Mouse (Mus musculus): ENCODE data around the gene Gcsh. TPM values are rescaled to one million over a fixed set of nuclear protein-coding genes. Genes with fewer than 3 reads are reported as not detected.
A peak's percentile ranks its signal among the peaks of the same experiment; 100 is the strongest.

Gene Gcsh
- polyA plus RNA-seq, 1 experiment from 2014 or later = 173 TPM

DNA sequence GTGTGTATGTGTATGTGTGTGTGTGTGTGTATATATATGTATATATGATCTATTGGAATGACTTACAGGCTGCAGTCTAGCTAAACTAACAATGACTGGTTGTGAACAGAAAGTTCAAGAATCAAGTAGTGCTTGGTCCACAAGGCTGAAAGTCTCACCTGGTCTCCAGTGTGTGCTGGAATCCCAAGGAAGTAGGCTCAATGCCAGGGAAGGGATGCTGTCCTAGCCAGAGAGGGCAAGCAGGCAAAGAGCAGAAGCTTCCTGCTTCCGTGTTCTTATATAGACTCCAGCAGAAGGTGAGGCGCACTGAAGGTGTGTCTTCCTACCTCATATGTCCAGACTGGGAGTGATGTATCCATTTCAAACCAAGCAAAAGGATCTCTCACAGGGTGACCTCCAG lies 41.6 kb downstream of the Gcsh start:
- Histone ChIP-seq H3K4me3 (ENCODE audit: low read length) (no peak overlapping the region), H3K27ac (ENCODE audit: low read length) (no peak overlapping the region), H3K4me2 (ENCODE audit: low read depth, low read length) (no peak overlapping the region), H3K27me3 (replicated peaks; ENCODE audit: control insufficient read depth, insufficient read depth, low read length) (no peaks in the 10 kb centered on the region), H3K4me1 (ENCODE audit: control insufficient read depth, insufficient read depth, low read length) (peaks cover 10% of the 10 kb centered on the region), H3K9me3 (ENCODE audit: control insufficient read depth, low read length) (no peaks in the 10 kb centered on the region), H3K36me3 (ENCODE audit: control insufficient read depth, insufficient read depth, low read length) (peaks cover 11% of the 10 kb centered on the region), H3K9ac (ENCODE audit: low read depth, low read length) (no peak overlapping the region)
- peak; percentile 21; the same call in 1 of the 2 replicates for ATAC-seq
- 91% methylated on average over 2 of the region's 2 CpGs for WGBS

DNA sequence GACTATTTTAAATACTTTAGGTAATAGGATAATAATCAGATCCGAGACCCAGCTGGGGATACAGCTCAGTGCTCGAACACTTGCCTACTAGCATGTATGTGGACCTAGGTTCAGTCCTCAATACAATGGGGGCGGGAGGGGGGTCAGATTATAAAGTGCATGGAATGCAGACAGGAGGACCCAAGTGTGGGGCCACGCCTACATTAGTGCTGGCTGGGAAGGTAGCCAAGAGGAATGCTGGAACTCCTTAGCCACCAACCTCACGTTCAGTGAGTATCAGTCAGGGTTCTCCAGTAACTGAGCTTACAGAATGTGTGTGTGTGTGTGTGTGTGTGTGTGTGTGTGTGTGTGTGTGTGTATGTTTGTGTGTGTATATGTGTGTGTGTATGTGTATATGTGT lies 42.0 kb downstream of the Gcsh start:
- no peaks in the 10 kb centered on the region for H3K9me3 ChIP-seq (ENCODE audit: control insufficient read depth, low read length)
- no peaks in the 10 kb centered on the region for H3K27me3 ChIP-seq (replicated peaks; ENCODE audit: control insufficient read depth, insufficient read depth, low read length)
- H3K4me2 ChIP-seq (ENCODE audit: low read depth, low read length) = no peak overlapping the region
- no peak overlapping the region for H3K4me3 ChIP-seq (ENCODE audit: low read length)
- peaks cover 10% of the 10 kb centered on the region for H3K4me1 ChIP-seq (ENCODE audit: control insufficient read depth, insufficient read depth, low read length)
- peak; percentile 79 for ATAC-seq
- H3K36me3 ChIP-seq (ENCODE audit: control insufficient read depth, insufficient read depth, low read length) = peaks cover 11% of the 10 kb centered on the region
- no peak overlapping the region for H3K9ac ChIP-seq (ENCODE audit: low read depth, low read length)
- WGBS = 54% methylated on average over 5 of the region's 5 CpGs
- no peak overlapping the region for H3K27ac ChIP-seq (ENCODE audit: low read length)

DNA sequence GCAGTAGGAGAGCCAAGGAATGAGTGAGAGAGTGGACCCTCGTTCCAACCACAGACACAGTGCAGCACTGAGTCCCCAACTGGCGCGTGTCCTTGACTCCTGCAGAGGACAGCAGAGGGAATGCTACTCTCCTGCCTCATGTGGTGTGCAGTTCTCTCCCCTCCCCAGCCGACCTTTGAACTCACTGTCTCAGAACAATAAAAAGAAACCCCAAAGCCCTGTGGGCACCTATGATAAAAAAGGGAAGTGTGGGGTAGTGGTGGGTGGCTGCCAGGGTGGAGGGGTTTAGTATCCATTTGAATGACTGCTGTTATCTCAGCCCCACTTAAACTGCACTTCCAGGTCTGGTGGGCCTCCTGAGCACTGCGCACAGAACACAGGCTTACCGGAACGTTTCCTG lies 45.7 kb downstream of the Gcsh start:
- Histone ChIP-seq H3K4me3 (ENCODE audit: low read length) (no peak overlapping the region), H3K4me2 (ENCODE audit: low read depth, low read length) (no peak overlapping the region), H3K27ac (ENCODE audit: low read length) (no peak overlapping the region), H3K4me1 (ENCODE audit: control insufficient read depth, insufficient read depth, low read length) (peaks cover 16% of the 10 kb centered on the region), H3K36me3 (ENCODE audit: control insufficient read depth, insufficient read depth, low read length) (no peaks in the 10 kb centered on the region), H3K9me3 (ENCODE audit: control insufficient read depth, low read length) (no peaks in the 10 kb centered on the region), H3K9ac (ENCODE audit: low read depth, low read length) (no peak overlapping the region), H3K27me3 (replicated peaks; ENCODE audit: control insufficient read depth, insufficient read depth, low read length) (no peaks in the 10 kb centered on the region)
- 0 out of 2 replicates have a peak, but pooled peaks have one; percentile 14 for ATAC-seq
- WGBS = 73% methylated on average over 7 of the region's 7 CpGs

DNA sequence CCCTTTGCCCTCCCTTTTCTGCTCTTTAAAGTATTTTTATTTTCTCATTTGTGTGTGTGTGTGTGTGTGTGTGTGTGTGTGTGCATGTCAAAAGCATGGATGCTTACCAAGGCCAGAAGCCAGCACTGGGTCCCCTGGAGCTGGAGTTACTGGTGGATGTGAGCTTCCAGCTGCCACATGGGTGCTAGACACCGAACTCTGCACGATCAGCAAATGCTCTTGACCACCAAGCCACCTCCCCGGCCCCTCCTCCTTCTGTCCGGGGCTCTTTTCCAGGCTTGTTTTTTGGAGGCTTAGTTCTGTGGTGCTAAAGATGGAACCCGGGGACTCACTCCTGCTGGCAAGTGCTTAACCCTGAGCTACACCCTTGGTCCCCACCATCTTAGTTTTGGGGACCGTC lies 46.5 kb downstream of the Gcsh start:
- H3K4me1 ChIP-seq (ENCODE audit: control insufficient read depth, insufficient read depth, low read length) = peaks cover 16% of the 10 kb centered on the region
- H3K27ac ChIP-seq (ENCODE audit: low read length) = no peak overlapping the region
- H3K36me3 ChIP-seq (ENCODE audit: control insufficient read depth, insufficient read depth, low read length) = no peaks in the 10 kb centered on the region
- WGBS = 85% methylated on average over 6 of the region's 6 CpGs
- H3K27me3 ChIP-seq (replicated peaks; ENCODE audit: control insufficient read depth, insufficient read depth, low read length) = no peaks in the 10 kb centered on the region
- no peaks in the 10 kb centered on the region for H3K9me3 ChIP-seq (ENCODE audit: control insufficient read depth, low read length)
- no peak overlapping the region for H3K4me3 ChIP-seq (ENCODE audit: low read length)
- ATAC-seq = no peak
- no peak overlapping the region for H3K4me2 ChIP-seq (ENCODE audit: low read depth, low read length)
- H3K9ac ChIP-seq (ENCODE audit: low read depth, low read length) = no peak overlapping the region

DNA sequence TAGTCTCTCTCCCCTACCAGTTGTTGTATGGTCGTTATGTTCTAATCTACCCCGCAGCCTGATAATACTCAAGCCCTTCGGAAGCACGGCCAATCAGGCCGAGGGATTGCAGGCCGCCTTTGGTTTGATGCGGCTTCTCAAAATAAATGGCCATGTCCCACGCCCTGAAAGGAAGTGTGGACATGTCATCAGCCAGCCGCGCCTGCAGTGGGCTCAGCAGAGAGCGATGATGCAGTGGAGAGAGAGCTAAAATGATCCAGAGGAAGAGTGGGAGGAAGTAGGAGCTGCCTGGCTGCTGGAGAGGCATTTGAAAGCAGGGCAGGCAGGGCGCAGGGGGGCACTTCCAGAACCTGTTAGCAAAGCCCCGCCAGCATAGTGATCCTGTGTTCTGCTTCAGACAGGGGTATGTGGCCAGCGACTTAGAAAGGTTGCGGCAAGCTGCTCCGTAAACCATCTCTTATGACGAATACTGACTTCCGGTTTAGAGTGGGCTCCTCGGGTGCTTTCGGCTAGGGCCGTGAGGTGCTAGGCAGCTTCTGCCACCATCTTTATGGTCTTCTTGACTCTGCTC lies 47.0 kb downstream of the Gcsh start:
- H3K9ac ChIP-seq (ENCODE audit: low read depth, low read length) = no peak overlapping the region
- no peak for ATAC-seq
- no peaks in the 10 kb centered on the region for H3K9me3 ChIP-seq (ENCODE audit: control insufficient read depth, low read length)
- H3K36me3 ChIP-seq (ENCODE audit: control insufficient read depth, insufficient read depth, low read length) = no peaks in the 10 kb centered on the region
- no peak overlapping the region for H3K4me3 ChIP-seq (ENCODE audit: low read length)
- no peaks in the 10 kb centered on the region for H3K27me3 ChIP-seq (replicated peaks; ENCODE audit: control insufficient read depth, insufficient read depth, low read length)
- peaks cover 14% of the 10 kb centered on the region for H3K4me1 ChIP-seq (ENCODE audit: control insufficient read depth, insufficient read depth, low read length)
- WGBS = 72% methylated on average over 21 of the region's 21 CpGs
- no peak overlapping the region for H3K4me2 ChIP-seq (ENCODE audit: low read depth, low read length)
- H3K27ac ChIP-seq (ENCODE audit: low read length) = no peak overlapping the region

DNA sequence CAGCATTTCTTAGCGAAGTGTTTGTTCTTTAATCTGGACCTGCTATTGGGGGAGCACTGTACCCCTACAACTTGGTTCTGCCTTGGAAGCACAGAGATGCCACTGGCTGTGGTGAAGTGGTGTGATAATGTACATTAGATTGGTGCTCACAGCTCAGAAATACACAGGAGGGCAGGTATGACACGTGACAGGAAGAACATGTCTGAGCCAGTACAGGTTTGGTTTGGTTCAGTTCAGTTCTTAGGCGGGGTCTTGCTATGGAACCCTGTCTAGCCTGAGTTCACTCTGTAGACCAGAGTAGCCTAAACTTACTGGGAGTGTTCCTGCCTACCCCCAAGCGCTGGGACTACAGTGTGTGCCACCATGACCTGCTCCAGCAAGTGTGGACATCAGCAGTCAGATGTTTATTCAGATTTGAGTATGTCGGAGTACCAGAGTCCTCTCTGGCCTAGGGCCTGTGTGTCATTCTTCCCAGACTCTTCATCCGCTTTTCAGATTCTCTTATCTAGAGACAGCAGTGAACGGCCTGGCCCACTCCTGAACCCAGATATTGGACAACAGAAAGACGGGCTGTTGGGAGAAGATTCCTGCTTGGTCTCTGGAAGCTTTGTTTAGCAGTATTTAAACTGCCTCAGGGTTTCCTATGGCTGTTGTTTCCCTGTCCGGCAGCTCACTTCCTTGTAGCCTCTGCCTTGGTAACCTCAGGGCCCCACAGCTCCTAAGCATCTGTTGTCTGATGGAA lies 48.0 kb downstream of the Gcsh start:
- H3K27ac ChIP-seq (ENCODE audit: low read length) = no peak overlapping the region
- no peaks in the 10 kb centered on the region for H3K36me3 ChIP-seq (ENCODE audit: control insufficient read depth, insufficient read depth, low read length)
- no peak overlapping the region for H3K4me2 ChIP-seq (ENCODE audit: low read depth, low read length)
- no peak for ATAC-seq
- H3K4me1 ChIP-seq (ENCODE audit: control insufficient read depth, insufficient read depth, low read length) = peaks cover 10% of the 10 kb centered on the region
- H3K9me3 ChIP-seq (ENCODE audit: control insufficient read depth, low read length) = no peaks in the 10 kb centered on the region
- no peaks in the 10 kb centered on the region for H3K27me3 ChIP-seq (replicated peaks; ENCODE audit: control insufficient read depth, insufficient read depth, low read length)
- H3K9ac ChIP-seq (ENCODE audit: low read depth, low read length) = no peak overlapping the region
- H3K4me3 ChIP-seq (ENCODE audit: low read length) = no peak overlapping the region
- WGBS = 79% methylated on average over 9 of the region's 9 CpGs

DNA sequence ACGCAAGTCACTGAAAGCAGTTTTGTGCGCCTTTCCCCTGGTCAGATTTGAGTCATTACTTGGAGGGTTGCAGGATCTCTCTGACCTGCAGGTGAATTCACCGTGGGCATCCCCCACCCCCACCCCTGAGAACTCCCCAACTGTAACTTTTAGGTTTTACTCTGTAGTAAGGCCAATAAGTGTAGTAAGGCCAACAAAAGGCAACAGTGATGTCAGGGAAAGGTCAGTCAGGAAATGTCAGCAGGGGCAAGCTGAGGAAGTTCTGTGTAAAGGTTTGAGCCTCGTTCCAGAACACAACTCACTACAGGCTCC lies 49.0 kb downstream of the Gcsh start:
- Histone ChIP-seq H3K4me2 (ENCODE audit: low read depth, low read length) (peak overlapping the region; percentile 97), H3K27me3 (replicated peaks; ENCODE audit: control insufficient read depth, insufficient read depth, low read length) (no peaks in the 10 kb centered on the region), H3K4me3 (ENCODE audit: low read length) (peak overlapping the region; percentile 90), H3K9ac (ENCODE audit: low read depth, low read length) (peak overlapping the region; percentile 88), H3K27ac (ENCODE audit: low read length) (no peak overlapping the region), H3K9me3 (ENCODE audit: control insufficient read depth, low read length) (no peaks in the 10 kb centered on the region), H3K4me1 (ENCODE audit: control insufficient read depth, insufficient read depth, low read length) (peaks cover 10% of the 10 kb centered on the region), H3K36me3 (ENCODE audit: control insufficient read depth, insufficient read depth, low read length) (no peaks in the 10 kb centered on the region)
- WGBS = 14% methylated on average over 4 of the region's 4 CpGs
- ATAC-seq = no peak

DNA sequence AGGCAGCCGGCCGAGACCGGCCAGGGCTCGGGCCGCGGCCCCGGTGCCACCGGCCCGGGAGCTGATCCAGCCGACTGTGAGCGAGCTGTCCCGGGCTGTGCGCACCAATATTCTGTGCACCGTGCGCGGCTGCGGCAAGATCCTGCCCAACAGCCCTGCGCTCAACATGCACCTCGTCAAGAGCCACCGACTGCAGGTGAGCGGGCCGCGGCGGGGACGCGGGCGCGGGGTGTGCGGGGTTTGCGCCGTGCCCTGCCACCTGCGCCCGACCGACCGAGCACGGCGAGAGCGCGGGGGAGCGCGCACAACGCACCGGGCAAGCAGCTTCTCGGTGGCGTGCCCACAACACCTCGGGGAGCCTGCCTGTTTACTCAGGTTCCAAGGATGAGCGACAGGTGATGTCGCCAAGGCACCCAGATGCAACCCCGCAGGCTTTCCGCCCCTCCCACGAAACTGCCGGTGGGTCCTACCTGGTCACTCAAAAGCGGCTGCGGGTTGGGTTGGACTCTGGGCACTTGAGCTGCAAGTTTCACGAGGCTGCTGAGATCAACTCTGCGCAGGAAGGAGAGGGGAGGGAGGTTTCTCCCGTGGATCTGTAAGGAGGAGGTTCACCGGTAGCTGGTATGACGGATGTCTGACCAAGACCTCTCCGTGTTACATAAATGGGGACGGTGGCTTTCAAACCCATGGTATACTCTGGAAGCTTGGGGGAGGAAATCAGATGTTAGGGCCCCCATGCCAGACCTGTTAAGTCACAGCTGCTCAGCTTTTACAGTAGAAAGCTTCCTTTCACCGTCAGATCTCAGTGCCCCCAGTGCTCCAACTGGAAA lies 49.6 kb downstream of the Gcsh start:
- peak overlapping the region; percentile 97 for H3K4me2 ChIP-seq (ENCODE audit: low read depth, low read length)
- peak; percentile 77 for ATAC-seq
- H3K36me3 ChIP-seq (ENCODE audit: control insufficient read depth, insufficient read depth, low read length) = no peaks in the 10 kb centered on the region
- peak overlapping the region; percentile 88 for H3K9ac ChIP-seq (ENCODE audit: low read depth, low read length)
- H3K27ac ChIP-seq (ENCODE audit: low read length) = 0 out of 2 replicates have a peak overlapping the region, but pooled peaks have one; percentile 8
- H3K4me1 ChIP-seq (ENCODE audit: control insufficient read depth, insufficient read depth, low read length) = peaks cover 10% of the 10 kb centered on the region
- H3K4me3 ChIP-seq (ENCODE audit: low read length) = peak overlapping the region; percentile 90
- H3K27me3 ChIP-seq (replicated peaks; ENCODE audit: control insufficient read depth, insufficient read depth, low read length) = no peaks in the 10 kb centered on the region
- no peaks in the 10 kb centered on the region for H3K9me3 ChIP-seq (ENCODE audit: control insufficient read depth, low read length)
- under 1% methylated on average over 62 of the region's 62 CpGs for WGBS

DNA sequence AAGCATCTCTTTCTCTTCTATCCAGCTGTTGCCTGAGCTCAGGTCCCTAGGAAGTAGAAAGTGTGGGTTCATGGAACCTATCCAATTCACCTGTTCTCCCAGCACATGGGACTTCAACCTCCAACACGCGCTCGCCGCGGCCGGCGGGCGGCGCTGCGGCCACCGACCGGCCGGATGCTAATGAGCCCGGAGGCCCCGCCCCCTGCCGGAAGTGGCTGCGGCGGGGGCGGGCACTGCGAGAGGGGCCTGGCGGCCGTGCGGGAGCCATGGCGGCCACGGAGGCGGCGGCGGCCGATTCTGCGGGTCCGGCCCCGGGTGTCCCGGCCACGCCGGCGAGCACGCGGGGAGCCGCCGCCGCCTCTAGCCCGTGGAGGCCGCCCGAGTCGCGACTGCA lies 50.2 kb downstream of the Gcsh start, which contains the start of gene Atmin:
Gene Atmin, plus strand, starts transcription at position 233 of the 394 bp plus-strand sequence.
- Histone ChIP-seq H3K4me3 (ENCODE audit: low read length) (peak within 1 kb of the TSS; percentile 90), H3K4me1 (ENCODE audit: control insufficient read depth, insufficient read depth, low read length) (peaks cover 10% of the 10 kb centered on the region), H3K4me2 (ENCODE audit: low read depth, low read length) (peak within 1 kb of the TSS; percentile 97), H3K27me3 (replicated peaks; ENCODE audit: control insufficient read depth, insufficient read depth, low read length) (no peaks in the 10 kb centered on the region), H3K9me3 (ENCODE audit: control insufficient read depth, low read length) (no peaks in the 10 kb centered on the region), H3K9ac (ENCODE audit: low read depth, low read length) (peak within 1 kb of the TSS; percentile 88), H3K36me3 (ENCODE audit: control insufficient read depth, insufficient read depth, low read length) (no peaks in the 10 kb centered on the region), H3K27ac (ENCODE audit: low read length) (0 out of 2 replicates have a peak within 1 kb of the TSS, but pooled peaks have one; percentile 8)
- ATAC-seq = peak; percentile 92
- under 1% methylated on average over 36 of the region's 46 CpGs for WGBS

Data from intestine, embryonic 16.5 days (tissue).